Comparison of ENCODE assay signal across 1 mouse cellular context in genomic region chr7:24537591-24537990, GRCm38 (mm10).
TF ChIP-seq lines count a peak whose summit lies in the region.

No protein-coding gene starts in this region.

TF ChIP-seq in MEL, 35 proteins besides CTCF, POLR2A, EP300 and RAD21 (continued from another document):
- peak; percentile 14; the same call in 1 of the 2 replicates for TF ChIP-seq POLR2AphosphoS2 (IDR thresholded peaks at IDR 0.05; ENCODE audit: low read length)
TF ChIP-seq in MEL: peak in this region for 1.
